Mouse (Mus musculus) forebrain, embryonic 14.5 days (tissue): ENCODE measurements around the gene 1700012B07Rik. TPM values are rescaled to one million over a fixed set of nuclear protein-coding genes. Genes with fewer than 3 reads are reported as not detected.

Experiments used
- ATAC-seq: fragments of 200-750 bp; cut with Nextera tagmentation; 2 replicates; pipeline ENCODE4 v1.8.0; 2017; ENCODE audit warnings: mild to moderate bottlenecking, moderate library complexity
- DNase-seq: peaks from one replicate; pipeline ENCODE4 v3.0.0-alpha.2; 2015; ENCODE audit warnings: low spot score
- H3K27ac ChIP-seq: fragments of 300-500 bp; sonication (generic); 2 replicates; pipeline ENCODE4 v1.5.1; 2014; ENCODE audit warnings: low read depth, mild to moderate bottlenecking, control low read depth, low read length, moderate library complexity
- H3K27me3 ChIP-seq: fragments of 300-500 bp; sonication (generic); replicated peaks from 2 replicates; pipeline ENCODE4 v1.6.1; 2014; ENCODE audit warnings: low read length, control low read depth, mixed read lengths; ENCODE audit not compliant: control insufficient read depth, insufficient read depth
- H3K36me3 ChIP-seq: fragments of 300-500 bp; sonication (generic); 2 replicates; pipeline ENCODE4 v1.6.1; 2014; ENCODE audit warnings: low read length, control low read depth; ENCODE audit not compliant: control insufficient read depth, insufficient read depth
- H3K4me1 ChIP-seq: fragments of 300-500 bp; sonication (generic); 2 replicates; pipeline ENCODE4 v1.6.1; 2014; ENCODE audit warnings: antibody characterized with exemption, low read length, control low read depth; ENCODE audit not compliant: control insufficient read depth, insufficient read depth
- H3K4me2 ChIP-seq: fragments of 300-500 bp; sonication (generic); 2 replicates; pipeline ENCODE4 v1.6.1; 2014; ENCODE audit warnings: mild to moderate bottlenecking, control low read depth, low read length
- H3K4me3 ChIP-seq: fragments of 300-500 bp; sonication (generic); 2 replicates; pipeline ENCODE4 v1.5.1; 2014; ENCODE audit warnings: low read depth, low read length, control low read depth
- H3K9ac ChIP-seq: fragments of 300-500 bp; sonication (generic); 2 replicates; pipeline ENCODE4 v1.6.1; 2014; ENCODE audit warnings: mild to moderate bottlenecking, low read length, control low read depth, moderate library complexity
- H3K9me3 ChIP-seq: fragments of 300-500 bp; sonication (generic); replicated peaks from 2 replicates; pipeline ENCODE4 v1.6.1; 2016; ENCODE audit warnings: low read length, control low read depth, mixed read lengths; ENCODE audit not compliant: control insufficient read depth
- WGBS: fragments of 180-500 bp; shearing (Covaris S2); extraction: QIAGEN DNeasy Blood & Tissue Kit; methylation state at CpG from one replicate; pipeline ENCODE4 v1.1.7; 2014; 5-methylcytosine and 5-hydroxymethylcytosine counted together
- polyA plus RNA-seq: library from polyadenylated mRNA; unstranded; fragments of >200 nt; fragmentation: Nextera tagmentation; extraction: Ambion mirVana; gene quantifications from 2 replicates; pipeline ENCODE4 v1.2.1, GENCODE M21; 2014

1700012B07Rik gene
- polyA plus RNA-seq, 1 experiment from 2014 or later: not detected

DNA sequence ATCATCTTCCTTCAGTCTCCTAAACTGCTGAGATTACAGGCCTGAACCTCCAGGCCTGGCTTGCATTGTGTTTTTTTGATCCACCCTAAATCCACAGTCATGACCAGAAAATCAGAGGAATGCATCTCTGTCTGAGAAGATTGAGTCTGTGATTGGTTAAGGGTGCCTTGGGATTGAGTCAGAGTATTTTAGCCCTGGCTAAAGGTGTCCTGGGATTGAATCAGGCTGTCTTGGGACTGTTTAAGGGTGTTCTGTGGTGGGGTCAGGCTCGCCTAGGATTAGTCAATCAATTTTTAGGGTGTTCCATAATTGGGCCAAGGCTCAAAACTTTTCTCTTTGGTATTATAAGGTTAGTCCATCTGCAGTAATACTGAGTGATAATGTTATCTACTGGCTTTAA is 10.9 kb downstream of the 1700012B07Rik start:
- 82% methylated on average over 1 of the region's 1 CpGs for WGBS
- Histone ChIP-seq H3K27me3 (no peaks in the 10 kb centered on the region), H3K9ac (no peak overlapping the region), H3K4me2 (no peak overlapping the region), H3K4me3 (no peak overlapping the region), H3K27ac (no peak overlapping the region), H3K9me3 (no peaks in the 10 kb centered on the region), H3K4me1 (no peaks in the 10 kb centered on the region), H3K36me3 (no peaks in the 10 kb centered on the region)
- ATAC-seq (no peak), DNase-seq (no peak)

DNA sequence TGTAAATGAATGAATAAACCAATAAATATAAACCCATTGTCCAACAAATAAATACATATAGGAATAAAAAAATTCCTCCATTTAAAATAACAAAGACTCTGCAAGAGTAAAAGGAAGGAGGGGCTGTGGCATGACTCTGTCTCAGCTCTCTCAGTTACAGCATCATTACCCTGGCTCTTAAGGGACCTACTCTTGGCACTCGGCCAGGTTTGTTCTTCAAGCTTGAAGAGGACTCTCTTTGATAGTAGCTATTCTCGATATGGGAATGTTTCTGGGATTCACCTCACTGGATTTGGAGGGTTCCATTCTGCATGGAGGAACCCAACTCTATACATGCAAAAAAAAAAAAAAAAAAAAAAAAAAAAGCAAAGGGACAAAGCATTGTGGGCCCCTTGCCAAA is 16.1 kb downstream of the 1700012B07Rik start:
- no peak overlapping the region for H3K27ac ChIP-seq
- DNase-seq (peak; percentile 34), ATAC-seq (no peak)
- H3K27me3 ChIP-seq: no peaks in the 10 kb centered on the region
- WGBS: 77% methylated on average over 2 of the region's 2 CpGs
- no peak overlapping the region for H3K9ac ChIP-seq
- H3K9me3 ChIP-seq: no peaks in the 10 kb centered on the region
- no peaks in the 10 kb centered on the region for H3K4me1 ChIP-seq
- no peak overlapping the region for H3K4me3 ChIP-seq
- no peak overlapping the region for H3K4me2 ChIP-seq
- H3K36me3 ChIP-seq: no peaks in the 10 kb centered on the region

DNA sequence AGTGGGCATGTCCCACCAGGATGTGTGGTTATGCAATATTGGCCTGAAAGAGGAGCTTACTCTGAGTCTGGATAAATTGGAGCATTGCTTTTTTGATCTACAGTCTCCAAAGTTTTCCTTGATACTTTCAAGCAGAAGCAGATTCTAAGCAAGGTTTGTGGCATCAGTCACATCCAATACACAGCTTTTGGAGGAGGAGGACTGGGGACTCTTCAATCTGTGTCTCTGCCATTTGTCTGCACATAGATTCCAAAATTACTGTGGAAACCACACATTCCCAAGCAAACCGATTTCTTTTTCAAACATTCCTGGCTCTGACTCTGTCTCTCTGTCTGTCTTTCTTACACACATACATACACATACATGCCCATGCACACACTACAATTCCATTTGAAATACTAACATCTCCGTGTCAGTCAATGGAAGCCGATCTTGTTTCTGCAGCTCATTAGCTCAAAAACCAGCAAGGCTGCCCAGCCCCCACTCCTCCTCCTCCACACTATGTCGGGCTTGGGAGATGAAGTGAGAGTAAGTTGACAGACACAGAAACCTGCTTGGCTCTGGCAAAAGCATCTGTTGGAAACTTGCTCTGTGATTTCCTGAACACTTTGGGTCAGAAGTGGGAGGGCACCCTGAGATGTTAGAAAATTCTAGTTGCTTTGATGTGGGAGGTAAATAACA is 18.5 kb downstream of the 1700012B07Rik start:
- H3K27me3 ChIP-seq: no peaks in the 10 kb centered on the region
- H3K4me1 ChIP-seq: no peaks in the 10 kb centered on the region
- 66% methylated on average over 4 of the region's 4 CpGs for WGBS
- DNase-seq: peak; percentile 25
- H3K4me3 ChIP-seq: no peak overlapping the region
- no peak overlapping the region for H3K4me2 ChIP-seq
- H3K9me3 ChIP-seq: no peaks in the 10 kb centered on the region
- ATAC-seq: no peak
- no peak overlapping the region for H3K27ac ChIP-seq
- no peak overlapping the region for H3K9ac ChIP-seq
- no peaks in the 10 kb centered on the region for H3K36me3 ChIP-seq

DNA sequence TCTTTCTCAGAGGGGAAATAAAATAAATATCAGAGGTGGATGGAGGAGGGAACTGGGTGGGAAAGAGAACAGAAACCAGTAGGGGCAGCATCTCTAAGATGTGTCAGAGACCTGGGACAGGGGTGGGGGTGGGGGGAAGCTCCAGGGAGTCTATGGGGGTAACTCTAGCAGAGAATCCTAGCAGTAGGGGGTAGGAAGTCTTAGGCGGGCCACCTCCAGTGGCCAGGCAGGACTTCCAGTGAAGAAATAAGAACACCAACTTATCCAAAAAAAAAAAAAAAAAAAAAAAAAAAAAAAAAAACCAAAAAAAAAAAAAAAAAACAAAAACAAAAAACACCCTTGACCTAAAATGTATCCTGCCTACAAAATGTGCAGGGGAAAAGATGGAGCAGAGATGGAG is 26.3 kb downstream of the 1700012B07Rik start:
- Histone ChIP-seq H3K36me3 (no peaks in the 10 kb centered on the region), H3K27ac (no peak overlapping the region), H3K4me3 (no peak overlapping the region), H3K4me1 (no peaks in the 10 kb centered on the region), H3K4me2 (no peak overlapping the region), H3K9me3 (no peaks in the 10 kb centered on the region), H3K9ac (no peak overlapping the region), H3K27me3 (no peaks in the 10 kb centered on the region)
- DNase-seq (no peak), ATAC-seq (no peak)
- WGBS: 71% methylated on average over 1 of the region's 1 CpGs

DNA sequence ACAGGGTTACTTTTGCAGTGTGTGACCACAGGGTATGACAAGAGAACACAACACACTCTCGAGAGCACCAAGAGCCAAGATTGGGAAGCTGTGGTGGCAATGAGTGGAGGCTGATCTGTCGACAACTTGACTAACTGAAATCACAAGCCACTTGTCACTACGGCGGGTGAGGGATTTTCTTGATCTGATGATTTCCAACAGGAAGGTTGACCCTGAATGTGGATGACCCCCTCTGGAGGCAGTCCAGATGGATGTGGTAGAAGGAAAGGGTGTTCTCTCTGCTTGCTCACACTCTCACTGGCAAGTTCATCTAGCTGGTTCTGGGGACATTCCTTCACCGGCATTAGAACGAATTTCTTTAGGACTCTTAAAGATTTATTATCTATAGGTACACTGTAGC is 30.3 kb downstream of the 1700012B07Rik start:
- Histone ChIP-seq H3K9ac (no peak overlapping the region), H3K4me1 (no peaks in the 10 kb centered on the region), H3K9me3 (no peaks in the 10 kb centered on the region), H3K27me3 (no peaks in the 10 kb centered on the region), H3K4me3 (no peak overlapping the region), H3K36me3 (no peaks in the 10 kb centered on the region), H3K4me2 (no peak overlapping the region), H3K27ac (no peak overlapping the region)
- ATAC-seq (no peak), DNase-seq (no peak)
- WGBS: 91% methylated on average over 6 of the region's 6 CpGs

DNA sequence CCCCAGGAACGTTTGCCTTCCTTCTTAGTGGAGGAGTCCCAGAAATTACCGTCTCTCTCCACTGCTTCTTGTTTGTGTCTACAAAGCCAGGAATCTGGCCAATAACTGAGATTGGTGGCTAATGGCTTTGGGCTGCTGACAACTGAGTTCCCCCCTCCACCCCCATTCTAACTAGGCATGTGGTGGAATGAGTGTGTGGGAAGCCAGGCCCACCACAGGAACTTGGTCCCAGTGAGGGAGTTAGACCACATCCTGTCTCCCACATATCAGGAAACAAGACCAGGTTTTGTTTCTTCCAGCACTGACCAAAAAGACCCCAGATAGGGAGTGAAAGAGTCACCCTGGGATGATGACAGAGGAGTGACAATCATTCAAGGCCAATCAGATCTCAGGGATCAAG is 32.3 kb downstream of the 1700012B07Rik start:
- H3K9ac ChIP-seq: no peak overlapping the region
- H3K9me3 ChIP-seq: no peaks in the 10 kb centered on the region
- no peak overlapping the region for H3K4me3 ChIP-seq
- ATAC-seq: no peak
- no peak overlapping the region for H3K27ac ChIP-seq
- DNase-seq: no peak
- no peaks in the 10 kb centered on the region for H3K4me1 ChIP-seq
- no peak overlapping the region for H3K4me2 ChIP-seq
- 92% methylated on average over 2 of the region's 2 CpGs for WGBS
- no peaks in the 10 kb centered on the region for H3K36me3 ChIP-seq
- H3K27me3 ChIP-seq: no peaks in the 10 kb centered on the region

DNA sequence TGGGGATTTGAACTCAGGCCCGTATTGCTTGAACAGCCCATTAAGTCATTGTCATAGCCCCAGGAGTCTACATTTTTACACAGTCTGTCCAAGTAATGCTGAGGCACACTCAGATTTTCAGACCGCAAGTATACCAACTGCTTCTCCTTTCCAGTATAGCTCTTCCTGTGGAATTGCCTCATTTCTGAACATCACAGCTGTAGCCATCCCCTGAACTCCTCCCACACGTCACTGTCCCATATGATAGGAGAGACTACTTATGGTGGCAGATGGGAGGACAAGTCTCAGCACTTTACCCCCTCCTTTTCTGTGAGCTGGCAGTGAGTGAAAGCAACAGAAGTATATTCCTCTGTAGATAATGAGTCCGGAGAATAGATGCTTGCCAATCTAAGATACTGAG is 34.3 kb downstream of the 1700012B07Rik start:
- H3K36me3 ChIP-seq: no peaks in the 10 kb centered on the region
- no peak overlapping the region for H3K9ac ChIP-seq
- 82% methylated on average over 4 of the region's 4 CpGs for WGBS
- H3K4me3 ChIP-seq: no peak overlapping the region
- no peaks in the 10 kb centered on the region for H3K27me3 ChIP-seq
- no peaks in the 10 kb centered on the region for H3K9me3 ChIP-seq
- H3K4me1 ChIP-seq: no peaks in the 10 kb centered on the region
- H3K27ac ChIP-seq: no peak overlapping the region
- ATAC-seq (no peak), DNase-seq (peak; percentile 32)
- no peak overlapping the region for H3K4me2 ChIP-seq

DNA sequence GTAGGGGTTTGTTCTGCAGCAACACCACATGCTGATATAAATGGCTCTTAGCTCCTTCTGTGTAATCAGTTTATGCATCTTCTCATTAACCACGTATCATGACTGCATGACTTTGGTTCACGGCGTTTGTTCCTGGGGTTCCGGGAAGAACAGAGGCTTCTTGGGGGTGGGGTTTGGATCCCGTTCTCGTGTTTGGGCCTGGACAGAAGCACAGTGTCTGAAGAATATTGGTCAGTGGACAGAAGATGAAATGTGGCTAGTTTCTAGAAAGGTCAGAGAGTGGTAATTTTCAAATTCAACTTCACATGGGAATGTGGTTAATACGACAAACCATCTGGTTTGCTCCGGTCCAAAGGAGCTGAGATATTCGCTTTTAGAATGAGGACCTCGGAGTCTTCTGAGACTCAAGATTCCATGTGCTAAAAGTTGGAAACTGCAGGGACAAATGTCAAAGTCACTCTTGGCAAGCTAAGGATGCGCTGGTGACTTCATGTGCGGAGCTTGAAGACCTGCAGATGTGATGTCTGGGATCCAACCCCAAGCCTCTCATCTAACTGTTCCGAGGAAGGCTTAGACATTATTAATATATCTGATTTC is 35.3 kb downstream of the 1700012B07Rik start:
- no peaks in the 10 kb centered on the region for H3K36me3 ChIP-seq
- H3K4me2 ChIP-seq: no peak overlapping the region
- no peaks in the 10 kb centered on the region for H3K4me1 ChIP-seq
- no peak overlapping the region for H3K4me3 ChIP-seq
- H3K27ac ChIP-seq: no peak overlapping the region
- 93% methylated on average over 13 of the region's 13 CpGs for WGBS
- no peaks in the 10 kb centered on the region for H3K27me3 ChIP-seq
- DNase-seq (no peak), ATAC-seq (no peak)
- no peaks in the 10 kb centered on the region for H3K9me3 ChIP-seq
- H3K9ac ChIP-seq: no peak overlapping the region

DNA sequence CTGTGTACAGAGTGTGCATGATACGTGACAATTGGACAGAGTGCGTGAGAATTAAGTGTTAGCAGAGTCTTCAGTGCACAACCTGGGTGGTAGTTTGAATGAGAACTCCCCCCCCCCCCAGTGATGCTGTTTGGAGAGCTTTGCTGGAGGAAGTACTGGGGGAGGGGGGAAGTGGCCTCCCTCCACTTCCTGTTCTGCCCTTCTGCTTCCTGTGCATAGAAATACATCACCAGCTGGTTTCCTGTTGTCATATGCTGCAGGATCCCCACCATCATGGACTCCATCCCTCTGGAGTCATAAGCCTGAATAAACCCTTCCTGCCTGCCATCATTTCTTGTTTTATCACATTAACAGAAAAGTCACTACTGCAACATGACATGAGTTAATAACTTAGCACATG is 35.9 kb downstream of the 1700012B07Rik start:
- no peak for ATAC-seq
- Histone ChIP-seq H3K4me1 (no peaks in the 10 kb centered on the region), H3K9me3 (no peaks in the 10 kb centered on the region), H3K27me3 (no peaks in the 10 kb centered on the region), H3K4me3 (no peak overlapping the region), H3K4me2 (no peak overlapping the region), H3K27ac (no peak overlapping the region), H3K9ac (no peak overlapping the region), H3K36me3 (no peaks in the 10 kb centered on the region)
- DNase-seq: no peak
- 98% methylated on average over 2 of the region's 2 CpGs for WGBS
